Mouse (Mus musculus): ENCODE data around the gene Olfr332.
"Not testable (repeated sequence)": the region's sequence is repeated elsewhere in the genome, so short reads cannot be mapped to it uniquely, and the experiment has no call there.

Gene Olfr332

DNA sequence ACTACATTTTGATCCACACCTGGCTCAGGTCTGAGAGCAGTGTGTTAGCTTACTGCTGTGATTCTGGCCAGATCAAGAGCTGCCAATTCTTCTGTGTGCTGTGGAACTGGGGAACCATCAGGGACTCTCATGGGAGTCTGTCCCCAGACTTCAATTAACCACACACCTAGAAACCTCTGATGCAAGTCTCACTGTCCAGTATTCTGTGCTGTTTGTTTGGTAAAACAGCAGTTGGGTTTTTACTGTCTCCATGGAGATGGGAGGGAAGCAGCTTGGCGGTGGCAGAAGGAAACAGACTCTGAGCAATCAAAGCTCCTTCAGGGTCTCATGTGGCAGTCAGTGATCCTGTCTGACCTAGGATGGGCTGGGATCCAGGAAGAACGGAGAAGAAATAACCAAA lies at the start of gene Olfr332:
Gene Olfr332, minus strand, starts transcription at position 101 of the 400 bp plus-strand sequence.
- no peak for DNase-seq (ENCODE audit: low spot score)

GRCm38 (mm10) chr11:58534736-58535135 lies 42.4 kb upstream of the Olfr332 start, which contains the start of gene Olfr330:
TSS of gene Olfr330 (minus strand) at chr11:58534836.
- DNase-seq (ENCODE audit: low spot score) = not testable (repeated sequence)

DNA sequence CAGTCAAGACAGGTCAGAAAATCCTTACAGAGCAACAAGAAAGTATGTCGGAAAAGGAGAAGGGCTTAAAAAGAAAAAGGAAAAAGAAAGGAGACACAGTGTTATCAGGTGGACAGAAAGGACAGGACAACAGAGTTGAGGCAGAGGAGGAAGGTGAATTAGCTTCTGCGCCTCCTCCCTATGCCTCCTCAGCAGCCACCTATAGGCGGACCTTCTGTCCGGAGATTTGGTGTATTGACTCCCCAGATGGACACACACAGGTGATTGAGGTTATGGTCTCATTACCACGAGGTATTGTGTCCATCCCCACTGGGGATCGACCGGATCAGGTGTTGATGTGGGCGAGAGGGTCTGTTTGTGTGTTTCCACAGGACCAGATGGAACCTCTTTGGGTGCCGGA lies 27.4 kb upstream of the Olfr332 start:
- peak; percentile 15 for DNase-seq (ENCODE audit: low spot score)

GRCm38 (mm10) chr11:58518916-58519315 lies 26.6 kb upstream of the Olfr332 start:
- peak; percentile 68 for DNase-seq (ENCODE audit: low spot score)

- not testable (repeated sequence) for DNase-seq (ENCODE audit: low spot score)
Measured at GRCm38 (mm10) chr11:58509058-58509457, 16.7 kb upstream of the Olfr332 start.

DNA sequence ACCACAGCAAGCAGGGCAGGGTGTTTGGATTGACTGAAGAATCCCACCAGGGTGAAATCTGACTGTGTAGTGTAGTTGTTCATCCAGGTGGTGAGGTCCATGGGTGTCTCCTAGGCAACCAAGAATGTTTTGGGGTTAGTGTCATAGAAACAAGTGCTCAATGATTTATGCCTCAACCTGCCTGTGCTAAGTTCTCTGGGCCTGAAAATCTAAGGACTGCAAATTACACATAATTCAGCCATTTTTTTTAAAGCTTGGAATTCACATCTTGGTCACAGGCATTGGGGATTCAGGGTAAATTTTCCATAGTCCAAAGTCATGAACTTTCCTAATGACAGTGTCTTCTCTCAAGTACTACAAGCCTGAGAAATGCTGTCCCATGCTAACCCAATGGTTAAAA lies 10.1 kb upstream of the Olfr332 start, which contains the start of gene Olfr331:
Gene Olfr331, minus strand, starts transcription at position 101 of the 400 bp plus-strand sequence.
- DNase-seq (ENCODE audit: low spot score) = not testable (repeated sequence)

- DNase-seq (ENCODE audit: low spot score) = no peak
Measured at GRCm38 (mm10) chr11:58499290-58499689, 6.9 kb upstream of the Olfr332 start.

- no peak for DNase-seq (ENCODE audit: low spot score)
Measured at GRCm38 (mm10) chr11:58498761-58499160, 6.4 kb upstream of the Olfr332 start.

- no peak for DNase-seq (ENCODE audit: low spot score)
Measured at GRCm38 (mm10) chr11:58462170-58462569, 30.2 kb downstream of the Olfr332 start, which contains the start of gene Olfr30. TSS of gene Olfr30 (minus strand) at chr11:58462270.

GRCm38 (mm10) chr11:58453592-58453991 lies 38.8 kb downstream of the Olfr332 start:
- DNase-seq (ENCODE audit: low spot score) = no peak

GRCm38 (mm10) chr11:58452759-58453158 lies 39.6 kb downstream of the Olfr332 start, which contains the start of gene Lypd9:
TSS of gene Lypd9 (minus strand) at chr11:58452923.
- DNase-seq (ENCODE audit: low spot score) = no peak

Measured in ovary, postnatal 36 days (tissue).